Mouse (Mus musculus) CH12.LX (cell line): ENCODE results near the gene Acoxl.

Experiments used
- CHD2 ChIP-seq: IDR thresholded peaks from 2 replicates; pipeline ENCODE4 v1.6.1; 2011; ENCODE audit warnings: low read length, improper control_type of control experiment
- CTCF ChIP-seq, 2 experiments: IDR thresholded peaks in 1 of 2; conservative IDR thresholded peaks in 1 of 2; 2 replicates each; pipeline ENCODE4 v1.5.1; 2011 to 2012; ENCODE audit warnings: low read depth in 2 of 2, low read length in 2 of 2, improper control_type of control experiment in 1 of 2, inconsistent platforms in 1 of 2, mild to moderate bottlenecking in 1 of 2, moderate library complexity in 1 of 2
- E2F4 ChIP-seq: IDR thresholded peaks from 2 replicates; pipeline ENCODE4 v1.6.1; 2011; ENCODE audit warnings: low read depth, low read length, improper control_type of control experiment; ENCODE audit not compliant: insufficient replicate concordance
- EP300 ChIP-seq: IDR thresholded peaks from 2 replicates; pipeline ENCODE4 v1.6.1; 2011; ENCODE audit warnings: low read length, improper control_type of control experiment
- MAFK ChIP-seq: IDR thresholded peaks from 2 replicates; pipeline ENCODE4 v1.6.1; 2011; ENCODE audit warnings: low read length, improper control_type of control experiment; ENCODE audit not compliant: insufficient replicate concordance
- MAX ChIP-seq: IDR thresholded peaks from 2 replicates; pipeline ENCODE4 v1.6.1; 2011; ENCODE audit warnings: low read length, improper control_type of control experiment
- MXI1 ChIP-seq: IDR thresholded peaks from 2 replicates; pipeline ENCODE4 v1.6.1; 2011; ENCODE audit warnings: mild to moderate bottlenecking, low read depth, low read length, improper control_type of control experiment
- NRF1 ChIP-seq: IDR thresholded peaks from 2 replicates; pipeline ENCODE4 v1.6.1; 2014; ENCODE audit warnings: low read depth, mild to moderate bottlenecking, inconsistent platforms, low read length, improper control_type of control experiment, moderate library complexity
- POLR2A ChIP-seq: IDR thresholded peaks from 2 replicates; pipeline ENCODE4 v1.6.1; 2011; ENCODE audit warnings: low read depth, mild to moderate bottlenecking, improper control_type of control experiment, low read length
- RAD21 ChIP-seq: IDR thresholded peaks from 2 replicates; pipeline ENCODE4 v1.6.1; 2011; ENCODE audit warnings: low read depth, mild to moderate bottlenecking, low read length, improper control_type of control experiment, moderate library complexity
- RCOR1 ChIP-seq: conservative IDR thresholded peaks from 2 replicates; pipeline ENCODE4 v1.6.1; 2012; ENCODE audit warnings: low read depth, mild to moderate bottlenecking, inconsistent platforms, low read length, improper control_type of control experiment
- TCF12 ChIP-seq: IDR thresholded peaks from 2 replicates; pipeline ENCODE4 v1.6.1; 2014; ENCODE audit warnings: low read depth, mild to moderate bottlenecking, inconsistent platforms, low read length, improper control_type of control experiment
- USF1 ChIP-seq: IDR thresholded peaks from 2 replicates; pipeline ENCODE4 v1.6.1; 2014; ENCODE audit warnings: low read depth, mild to moderate bottlenecking, inconsistent platforms, low read length, improper control_type of control experiment

- TF ChIP-seq EP300 (no peak), CTCF (conservative IDR thresholded peaks at IDR 0.05 in 1 of 2, IDR thresholded peaks at IDR 0.05 in 1 of 2; ENCODE audit: low read depth in 2 of 2, low read length in 2 of 2) (no peak), USF1 (no peak), E2F4 (no peak), MAFK (no peak), POLR2A (no peak), CHD2 (no peak), MXI1 (no peak), TCF12 (no peak), NRF1 (no peak), MAX (no peak), RAD21 (no peak), RCOR1 (no peak)
Measured at GRCm38 (mm10) chr2:127983981-127984380, 145.3 kb downstream of the Acoxl start.
